ENCODE assay signal across 9 mouse cellular contexts in the genomic region with DNA sequence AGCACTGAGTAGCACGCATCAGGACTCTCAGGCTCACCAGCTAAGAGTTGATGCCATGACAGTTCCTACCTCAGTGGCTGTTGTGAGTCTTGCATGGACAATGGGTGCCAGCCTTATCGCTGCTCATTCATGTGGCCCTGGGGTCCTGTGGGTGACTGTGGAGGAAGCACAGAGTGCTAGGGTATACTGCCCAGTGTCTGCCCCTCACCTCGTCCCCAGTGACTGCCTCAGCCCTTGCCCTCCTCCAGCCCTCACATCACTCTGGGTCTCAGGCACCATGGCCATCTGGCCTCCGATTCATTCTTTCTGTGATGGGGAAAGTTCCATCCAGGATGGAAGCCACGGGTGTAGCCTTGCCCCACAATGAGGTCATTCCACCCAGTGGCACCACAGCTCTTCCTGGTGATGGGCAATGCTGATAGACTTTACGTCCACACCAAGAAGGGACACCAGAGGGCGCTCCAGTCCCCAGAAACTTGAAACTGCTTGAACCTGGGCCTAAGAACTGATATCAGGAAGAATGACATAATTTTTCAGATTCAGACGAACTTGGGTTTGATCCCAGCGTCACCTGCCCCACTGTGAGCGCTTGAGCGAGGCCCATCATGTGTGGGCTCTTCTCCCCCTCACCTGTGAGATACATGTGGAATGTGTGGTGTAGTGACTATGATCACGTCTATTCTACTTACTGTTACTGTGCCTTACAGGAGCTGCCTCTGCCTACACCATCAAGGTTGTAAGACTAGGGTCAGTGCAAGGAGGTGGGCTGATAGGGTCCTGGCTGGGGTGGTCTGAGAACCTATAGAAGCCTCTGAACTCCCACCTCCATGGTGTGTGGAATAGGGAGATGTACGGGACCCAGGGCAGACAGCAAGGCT. TPM values are rescaled to one million over a fixed set of nuclear protein-coding genes. Genes with fewer than 3 reads are reported as not detected.
DNase-seq lines count a peak whose midpoint lies in the region; ATAC-seq and TF ChIP-seq lines count a peak whose summit lies in the region.
"Had no signal": no experiment of that assay in that cellular context is flagged by ENCODE, and none has a peak within 500 bp of the region (broad histone marks: within the 10 kb centered on the region; RNA-seq: fewer than 3 reads in every experiment).

No protein-coding gene starts in this region.

- 45% methylated on average over 13 of the region's 13 CpGs for WGBS in intestine, postnatal 0 days

- intact Hi-C loops in left cerebral cortex, postnatal 4 days (cut with DNase I), result no loop called here

- DNase-seq in ovary, postnatal 10 days (ENCODE audit: low spot score), result peak; percentile 54
- DNase-seq in ovary, adult 18-20 months (ENCODE audit: low spot score), result no peak
- peak; percentile 87 to 91 for DNase-seq in cerebellum, postnatal 25 days
- DNase-seq in frontal cortex, postnatal 36 days (ENCODE audit: low spot score in 2 of 2), result peak; percentile 84 to 88
- DNase-seq in left cerebral cortex, postnatal 4 days, result peak; percentile 85
- DNase-seq in monocyte, adult 2 months (ENCODE audit: low read depth in 1 of 2, low spot score in 2 of 2), result peak; percentile 61 to 73
- peak; percentile 64 to 79 for DNase-seq in spleen, postnatal 14 days (ENCODE audit: low spot score in 2 of 2)

- no peak overlapping the region for H3K4me2 ChIP-seq in intestine, postnatal 0 days (replicated peaks; ENCODE audit: low read depth)
- H3K4me2 ChIP-seq: stomach, embryonic 15.5 days had no signal

- ATAC-seq in intestine, postnatal 0 days, result peak; percentile 61

- no peak overlapping the region for H3K27ac ChIP-seq in intestine, postnatal 0 days (ENCODE audit: low read depth, low read length)
- H3K27ac ChIP-seq: stomach, embryonic 15.5 days had no signal

- no peaks in the 10 kb centered on the region for H3K27me3 ChIP-seq in intestine, postnatal 0 days (replicated peaks; ENCODE audit: control insufficient read depth, insufficient read depth, low read length)
- H3K27me3 ChIP-seq: stomach, embryonic 15.5 days had no signal

- H3K36me3 ChIP-seq in intestine, postnatal 0 days (ENCODE audit: control insufficient read depth, insufficient read depth), result peaks cover 57% of the 10 kb centered on the region; the same call in 1 of the 2 replicates

- no peak overlapping the region for H3K4me3 ChIP-seq in intestine, postnatal 0 days (ENCODE audit: low read depth, low read length)
- H3K4me3 ChIP-seq: stomach, embryonic 15.5 days had no signal

- H3K9ac ChIP-seq in intestine, postnatal 0 days (ENCODE audit: low read depth, low read length), result no peak overlapping the region
- H3K9ac ChIP-seq: stomach, embryonic 15.5 days had no signal

- H3K9me3 ChIP-seq in intestine, postnatal 0 days (ENCODE audit: control insufficient read depth), result no peaks in the 10 kb centered on the region
- H3K9me3 ChIP-seq: stomach, embryonic 15.5 days had no signal

- H3K4me1 ChIP-seq in intestine, postnatal 0 days (replicated peaks; ENCODE audit: control insufficient read depth, insufficient read depth, low read length), result no peaks in the 10 kb centered on the region

- peak; percentile 93 for TF ChIP-seq CTCF in intestine, postnatal 0 days (IDR thresholded peaks at IDR 0.05; ENCODE audit: low read depth)

RNA-seq across cellular contexts. Expression of a gene that starts 32.8 kb away (rescaled TPM):
- 129 and 138 TPM in 2 replicates for polyA plus RNA-seq in intestine, postnatal 0 days (2015; fragmentation: Nextera tagmentation; extraction: Ambion mirVana)
- total RNA-seq in left cerebral cortex, postnatal 4 days (2021), result 10 to 100 TPM; 20.0 to 20.7 TPM

RNA-seq across cellular contexts. Expression of a gene that starts 47.8 kb away (rescaled TPM):
- polyA plus RNA-seq in intestine, postnatal 0 days (2015; fragmentation: Nextera tagmentation; extraction: Ambion mirVana), result 39.9 and 45.6 TPM in 2 replicates
- 10 to 100 TPM in 1 of 2 experiments, 1 to 10 TPM in 1; 7.0 to 10.5 TPM for total RNA-seq in left cerebral cortex, postnatal 4 days (2021)
